Mouse (Mus musculus): Measurements from ENCODE around the gene Rab5c.

DNA sequence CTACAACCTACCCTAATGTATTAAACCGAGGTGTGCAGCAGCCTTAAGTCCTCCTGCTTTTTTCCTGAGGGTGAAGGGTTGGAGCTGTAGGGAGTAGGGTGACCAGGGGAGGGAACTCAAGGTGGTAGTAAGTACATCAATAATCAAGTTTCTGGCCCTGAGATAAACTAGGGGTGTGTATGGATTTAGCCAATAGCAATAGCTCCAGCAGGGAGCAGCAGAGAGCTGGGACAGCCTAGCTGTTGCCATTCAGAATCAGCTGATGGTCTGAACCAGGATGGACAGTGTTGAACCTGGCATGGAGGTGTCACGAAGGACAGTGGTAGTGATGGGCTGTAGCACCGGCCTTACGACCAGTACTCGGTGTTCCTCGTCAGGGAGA is 23.5 kb downstream of the Rab5c start:
- TF ChIP-seq CTCF (IDR thresholded peaks at IDR 0.05; ENCODE audit: low read depth) (peak; percentile 92), EP300 (optimal IDR thresholded peaks at IDR 0.05) (no peak)
